Mouse (Mus musculus): ENCODE results near the gene Amigo2.

DNA sequence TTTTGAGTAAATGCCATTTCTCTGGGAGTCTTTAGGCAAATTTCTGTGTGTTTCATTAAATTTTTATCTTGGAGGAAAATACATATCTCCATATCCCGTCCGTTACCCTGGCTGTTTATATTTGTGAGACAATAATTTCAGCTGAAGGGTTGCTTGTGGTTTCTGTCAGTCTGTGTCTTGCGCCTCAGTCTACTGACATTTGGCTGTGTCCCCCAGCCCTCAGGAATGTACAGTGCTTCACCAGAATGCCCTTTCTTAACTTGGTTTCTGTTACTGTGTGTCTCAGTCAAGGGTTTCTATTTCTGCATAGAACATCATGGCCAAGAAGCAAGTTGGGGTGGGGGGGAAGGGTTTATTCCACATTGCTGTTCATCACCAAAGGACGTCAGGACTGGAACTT lies 42.1 kb upstream of the Amigo2 start:
- TF ChIP-seq CTCF (conservative IDR thresholded peaks at IDR 0.05; ENCODE audit: low read length) (no peak), NANOG (IDR thresholded peaks at IDR 0.05; ENCODE audit: borderline replicate concordance, low read length) (no peak)

All from E14TG2a.4 (cell line).